Mouse (Mus musculus) cortical plate, adult 2 months (tissue): ENCODE measurements around the gene Spata45.

Source experiments
- CTCF ChIP-seq: fragments of 200-500 bp; IDR thresholded peaks from 2 replicates; pipeline ENCODE4 v1.5.1; 2011; ENCODE audit warnings: mild to moderate bottlenecking, control low read depth, low read length; ENCODE audit not compliant: insufficient read depth; ENCODE audit errors: extremely low read depth
- POLR2A ChIP-seq: fragments of 200-500 bp; IDR thresholded peaks from 2 replicates; pipeline ENCODE4 v1.6.1; 2011; ENCODE audit warnings: mild to moderate bottlenecking, low read length, control low read depth; ENCODE audit not compliant: insufficient read depth; ENCODE audit errors: extremely low read depth

GRCm38 (mm10) chr1:191036554-191037334 lies at the start of gene Spata45:
- no peak for TF ChIP-seq POLR2A
- no peak for TF ChIP-seq CTCF
